Mouse (Mus musculus) kidney, postnatal 14 days (tissue): ENCODE data around the gene Ltb.

Source experiments
- DNase-seq: peaks from one replicate; pipeline ENCODE4 v3.0.0; 2022; ENCODE audit warnings: mixed read lengths

The Ltb gene

DNA sequence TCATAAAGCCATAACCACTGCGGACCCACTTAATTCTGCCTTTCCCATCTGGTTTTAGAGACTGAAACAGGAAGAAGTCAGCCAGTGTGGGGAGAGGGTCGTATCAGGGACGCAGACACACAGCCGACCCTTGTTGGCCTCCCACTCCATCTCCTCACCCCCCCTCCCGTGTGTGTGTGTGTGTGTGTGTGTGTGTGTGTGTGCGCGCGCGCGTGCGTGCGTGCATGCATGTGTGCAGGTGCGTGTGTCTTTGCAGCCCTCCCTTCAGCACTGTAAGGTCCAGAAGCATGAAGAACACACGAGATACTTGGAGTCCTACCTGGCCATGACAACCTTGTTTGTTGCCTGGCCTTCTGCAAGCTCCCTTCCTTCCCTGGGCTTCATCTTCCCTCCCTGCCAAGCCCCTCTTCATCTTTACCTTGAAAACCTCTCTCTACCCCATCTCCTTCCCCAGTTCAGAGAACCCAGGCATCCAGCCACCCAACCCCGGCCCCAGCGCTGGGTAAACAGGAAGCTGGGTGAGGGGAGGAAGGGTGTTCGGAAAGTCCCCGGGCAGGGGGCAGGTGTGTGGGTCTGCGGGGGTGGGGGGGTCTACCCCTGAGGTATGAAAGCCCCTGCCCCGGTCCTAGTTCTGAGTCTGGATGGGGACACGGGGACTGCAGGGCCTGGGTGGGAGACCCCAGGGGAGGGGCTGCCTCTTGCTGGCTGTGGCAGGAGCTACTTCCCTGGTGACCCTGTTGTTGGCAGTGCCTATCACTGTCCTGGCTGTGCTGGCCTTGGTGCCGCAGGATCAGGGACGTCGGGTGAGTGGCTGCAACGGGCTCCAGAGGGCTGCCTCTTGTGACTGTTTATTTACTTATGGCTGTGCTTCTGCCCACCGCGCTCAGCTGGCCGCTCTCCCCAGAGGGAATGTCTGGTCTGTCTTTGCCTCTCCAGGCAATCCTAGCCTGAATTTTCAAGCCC, at the start of gene Ltb:
TSS of gene Ltb (plus strand) at position 559 of the 963 bp plus-strand sequence.
- no peak for DNase-seq

- DNase-seq, result no peak
Observed at GRCm38 (mm10) chr17:35146139-35146538, 48.1 kb upstream of the Ltb start.

DNA sequence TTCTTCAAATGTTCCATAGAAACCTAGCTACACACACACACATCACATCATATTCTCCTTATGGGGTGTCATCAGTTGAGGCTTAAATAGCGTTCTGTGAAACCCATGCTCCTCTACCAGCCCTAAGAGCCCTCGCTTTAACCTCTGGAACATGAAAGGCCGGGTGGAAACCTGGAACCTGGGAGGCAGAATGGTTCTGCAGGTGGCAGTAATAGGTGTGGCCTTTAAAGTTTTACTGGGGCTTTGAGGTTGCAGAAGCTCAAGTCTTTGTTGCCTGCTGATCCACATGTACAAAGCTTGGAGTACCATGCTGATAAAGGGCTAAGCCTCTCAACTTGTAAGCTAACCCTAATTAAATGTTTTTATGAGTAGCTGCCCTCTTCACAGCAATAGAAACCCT, 46.9 kb upstream of the Ltb start:
- DNase-seq, result no peak

GRCm38 (mm10) chr17:35147922-35148639, 46.2 kb upstream of the Ltb start:
- DNase-seq, result no peak

GRCm38 (mm10) chr17:35152121-35152520, 42.1 kb upstream of the Ltb start:
- no peak for DNase-seq

DNA sequence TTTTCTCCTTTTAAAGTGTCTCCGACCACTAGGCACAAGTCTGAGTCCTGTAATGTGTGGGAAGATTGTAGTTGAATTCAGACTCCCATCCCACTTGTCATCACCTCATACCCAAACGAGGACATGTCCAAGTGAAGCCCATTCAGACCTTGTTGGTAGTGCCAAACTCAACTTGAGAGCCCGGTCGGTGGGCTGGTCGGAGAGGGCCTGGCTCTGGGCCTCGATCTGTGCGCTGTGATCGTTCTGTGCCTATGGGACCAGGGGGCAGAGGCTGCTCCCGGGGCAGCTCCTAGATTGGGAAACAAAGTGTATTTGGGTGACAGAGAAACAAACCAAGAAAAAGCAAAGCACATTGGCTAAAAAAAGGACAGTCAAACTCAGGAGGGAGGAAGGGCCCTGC, 41.2 kb upstream of the Ltb start:
- no peak for DNase-seq

DNA sequence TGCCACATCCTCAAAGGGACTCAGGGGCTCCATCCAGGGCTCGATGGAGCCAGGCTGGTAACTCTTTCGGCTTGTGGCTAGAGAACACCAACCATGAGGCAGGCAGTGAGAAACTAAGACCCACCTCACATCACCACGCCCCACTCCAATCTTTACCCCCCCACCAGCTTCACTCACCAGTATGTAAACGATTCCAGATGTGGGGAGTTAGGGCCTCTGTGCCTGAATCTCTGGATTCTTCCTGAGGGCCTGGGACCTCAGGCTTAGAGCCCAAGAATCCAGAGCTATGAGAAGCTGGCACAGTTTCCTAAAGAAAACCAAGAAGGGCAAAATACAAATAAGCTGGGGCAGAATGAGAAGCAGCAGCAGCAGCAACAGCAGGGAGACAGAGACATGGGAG, 40.3 kb upstream of the Ltb start:
- DNase-seq, result no peak

DNA sequence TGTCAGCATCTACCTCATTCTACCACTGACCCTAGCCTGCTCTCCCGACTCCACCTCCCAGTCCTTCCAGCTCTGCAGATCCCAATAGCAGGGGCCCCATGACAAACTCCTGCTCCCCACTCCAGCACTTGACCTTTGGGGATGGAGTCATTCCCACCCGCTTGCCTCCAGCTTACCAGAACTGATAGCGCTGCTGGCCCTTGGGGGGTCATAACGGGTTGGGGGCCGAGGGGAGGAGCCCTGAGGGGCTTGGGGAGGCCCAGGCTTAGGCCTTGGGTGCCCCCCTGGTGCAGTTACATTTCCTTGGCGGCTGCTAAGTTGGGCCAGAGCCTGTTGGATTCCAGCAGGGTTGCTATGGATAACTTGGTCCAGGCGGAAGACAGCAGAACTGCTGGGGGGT, 39.6 kb upstream of the Ltb start:
- no peak for DNase-seq

DNA sequence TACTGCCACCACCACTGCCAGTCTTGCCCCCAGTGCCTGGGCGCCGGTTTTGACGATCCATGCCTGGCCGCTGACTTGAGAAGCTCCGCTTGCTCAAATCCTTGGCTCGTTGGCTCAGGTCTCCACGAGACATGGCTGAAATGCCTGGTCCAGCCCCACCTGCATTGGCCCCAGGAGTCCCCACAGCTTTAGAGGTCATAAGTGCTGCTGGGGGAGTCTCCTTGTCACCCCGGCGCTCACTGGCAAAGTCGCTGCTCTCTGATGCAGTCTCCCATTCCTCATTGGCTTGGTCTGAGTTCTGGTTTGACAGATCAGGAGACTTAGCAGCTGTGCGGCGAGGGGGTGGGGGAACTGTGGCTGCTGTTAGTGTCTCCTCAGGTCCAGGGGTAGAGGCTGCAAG, 38.8 kb upstream of the Ltb start:
- no peak for DNase-seq

DNA sequence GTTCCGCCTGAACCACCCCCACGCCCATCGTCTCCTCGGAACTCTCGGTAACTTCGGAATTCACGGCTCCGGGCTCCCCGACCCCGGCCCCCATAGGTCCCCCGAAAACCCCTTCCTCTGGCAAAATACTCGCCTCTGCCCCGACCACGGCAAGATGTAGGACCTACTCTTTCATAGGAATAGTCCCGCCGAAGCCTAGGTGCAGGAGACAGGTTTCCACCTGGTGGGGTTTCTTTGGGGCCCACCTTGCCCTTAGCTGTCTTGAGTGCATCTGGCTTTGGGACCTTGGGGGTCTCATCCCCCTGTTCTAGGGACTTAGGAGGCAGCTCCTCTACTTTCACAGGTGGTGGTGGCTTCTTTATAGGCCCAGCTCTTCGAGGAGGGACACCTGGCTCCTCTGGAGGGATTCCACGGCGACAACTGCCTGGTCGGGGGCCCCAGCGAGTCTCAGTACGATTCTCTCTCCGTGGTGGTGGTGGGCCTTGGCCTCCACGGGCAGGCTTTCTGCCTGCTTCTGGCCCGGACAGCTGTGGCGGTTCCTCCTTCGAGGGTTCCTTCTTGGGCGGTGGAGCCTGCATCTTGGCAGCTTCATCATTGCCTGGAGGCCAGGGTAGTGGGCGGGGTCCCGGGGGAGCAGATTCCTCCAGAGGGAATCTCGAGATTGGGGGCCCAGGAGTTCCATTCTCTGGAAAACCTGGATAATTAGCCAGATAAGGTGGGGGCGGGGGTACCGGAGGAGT, 37.6 kb upstream of the Ltb start:
- DNase-seq, result no peak

DNA sequence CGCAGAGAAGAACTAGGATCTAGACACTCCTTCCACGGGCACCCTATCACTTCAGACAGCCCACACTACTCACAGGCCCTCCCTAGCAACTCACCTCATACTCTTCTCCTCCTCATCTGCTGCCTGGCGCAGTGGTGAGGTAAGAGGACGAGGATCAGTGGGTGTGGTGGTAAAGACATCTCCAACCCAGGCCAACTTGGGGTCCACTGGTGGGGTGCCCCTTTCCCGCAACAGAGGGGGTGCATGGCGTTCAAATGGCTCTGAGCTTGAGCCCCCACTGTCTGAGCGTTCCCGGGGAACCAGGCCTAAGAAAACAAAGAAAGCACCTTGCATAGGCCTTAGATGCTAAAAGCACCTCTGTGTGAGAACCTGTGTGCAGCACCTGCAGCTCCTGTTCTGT, 37.0 kb upstream of the Ltb start:
- DNase-seq, result no peak

DNA sequence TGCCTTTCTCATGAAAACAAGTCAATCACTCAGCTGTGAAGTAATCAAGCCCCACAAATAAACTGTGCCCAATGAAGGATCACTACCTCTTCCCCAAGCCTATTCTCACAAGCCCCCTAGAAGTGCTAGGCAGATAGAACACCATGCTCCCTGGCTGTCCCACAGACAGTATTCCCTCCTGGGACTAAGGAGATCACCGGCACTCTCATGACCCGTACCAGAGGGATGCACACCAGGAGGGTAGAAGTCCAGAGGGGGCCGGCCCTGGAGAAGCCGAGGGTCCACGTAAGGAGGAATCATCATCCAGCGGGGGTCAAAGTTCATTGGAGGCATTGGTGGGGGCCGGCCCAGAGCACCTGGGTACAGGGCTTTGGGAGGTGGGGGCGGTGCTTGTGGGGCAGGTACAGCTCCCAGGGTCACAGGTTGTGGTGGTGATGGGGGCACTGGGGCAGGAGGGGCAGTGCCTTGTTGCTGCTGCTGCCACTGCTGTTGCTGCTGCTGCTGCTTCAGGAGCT, 36.5 kb upstream of the Ltb start:
- no peak for DNase-seq

- DNase-seq, result no peak
Observed at GRCm38 (mm10) chr17:35158850-35159593, 35.2 kb upstream of the Ltb start.

DNA sequence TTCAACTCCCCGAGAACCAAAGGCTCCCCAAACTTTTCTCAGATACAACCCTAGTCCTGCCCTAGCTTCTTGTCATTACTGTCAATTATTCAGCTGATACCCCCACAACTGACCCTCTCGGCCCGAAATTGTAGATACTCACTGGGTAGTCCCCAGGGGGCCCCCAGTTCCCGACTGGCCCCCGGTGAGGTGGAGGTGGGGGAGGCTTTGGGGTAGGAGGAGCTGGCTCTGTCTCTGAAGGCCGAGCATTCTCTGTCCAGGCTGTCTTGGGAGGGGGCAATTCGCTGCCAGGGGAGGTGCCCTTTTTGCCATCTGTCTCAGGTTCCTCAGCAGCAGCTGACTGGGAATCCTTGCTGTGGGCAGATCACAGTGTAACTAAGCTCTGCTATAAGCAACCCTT, 34.6 kb upstream of the Ltb start:
- DNase-seq, result no peak

GRCm38 (mm10) chr17:35161421-35161820, 32.8 kb upstream of the Ltb start:
- no peak for DNase-seq

GRCm38 (mm10) chr17:35162121-35162520, 32.1 kb upstream of the Ltb start:
- DNase-seq, result no peak

- DNase-seq, result peak; percentile 54
Observed at GRCm38 (mm10) chr17:35162730-35163129, 31.5 kb upstream of the Ltb start.

GRCm38 (mm10) chr17:35163326-35164081, 30.7 kb upstream of the Ltb start:
- no peak for DNase-seq

- no peak for DNase-seq
Observed at GRCm38 (mm10) chr17:35164218-35164567, 30.0 kb upstream of the Ltb start.

DNA sequence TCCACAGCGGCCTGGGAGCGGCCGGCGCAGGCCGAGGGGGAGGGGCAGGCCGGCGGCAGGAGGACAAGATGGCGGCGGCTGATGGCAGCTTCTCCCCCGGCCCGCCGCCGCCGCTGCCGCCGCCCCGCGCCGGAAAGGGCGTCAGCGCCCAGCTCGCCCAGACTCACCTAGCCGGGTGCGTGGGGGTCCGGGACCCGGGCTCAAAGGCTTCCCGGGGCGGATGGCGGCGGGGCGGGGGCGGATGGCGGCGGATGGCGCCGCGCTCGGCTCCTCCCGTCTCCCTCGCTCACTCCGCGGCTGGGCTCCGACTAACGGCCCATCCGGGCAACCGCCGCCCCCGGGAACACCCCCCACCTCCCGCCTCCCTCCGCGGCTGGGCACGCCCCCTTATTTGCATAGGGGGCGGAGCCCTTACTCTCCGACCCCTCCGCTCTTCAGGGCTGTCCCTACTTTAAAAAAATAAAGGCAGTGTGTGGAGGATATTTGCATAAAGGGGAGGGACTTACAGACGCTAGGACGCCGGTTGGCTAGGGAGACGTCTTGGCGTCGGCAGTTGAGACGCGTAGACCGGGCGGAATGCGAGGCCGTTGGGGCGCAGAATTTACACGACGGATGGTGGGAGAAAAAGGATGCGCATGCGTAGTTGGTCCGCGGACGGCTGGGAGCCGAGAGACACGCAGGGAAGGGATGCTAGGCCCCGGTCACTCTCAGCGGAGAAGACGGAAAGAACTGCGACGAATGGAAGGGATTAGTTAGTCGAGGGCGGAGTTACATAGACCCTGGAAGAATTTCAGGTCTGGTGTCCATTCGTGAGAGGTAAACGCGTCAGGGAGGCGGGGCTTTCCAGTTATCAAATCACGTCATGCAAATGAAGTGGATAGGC, 29.4 kb upstream of the Ltb start, which contains the start of gene Prrc2a:
TSS of gene Prrc2a (minus strand) at position 330 of the 883 bp plus-strand sequence.
- DNase-seq, result peak; percentile 99
